Mouse (Mus musculus): ENCODE measurements around the gene Srpk2.
"Not testable (repeated sequence)": the region's sequence is repeated elsewhere in the genome, so short reads cannot be mapped to it uniquely, and the experiment has no call there.

Srpk2 gene

GRCm38 (mm10) chr5:23616270-23617103, 67.9 kb downstream of the Srpk2 start:
- peak; percentile 52 for DNase-seq (ENCODE audit: extremely low read depth, insufficient read length, low spot score)

GRCm38 (mm10) chr5:23615586-23616269, 68.7 kb downstream of the Srpk2 start:
- no peak for DNase-seq (ENCODE audit: extremely low read depth, insufficient read length, low spot score)

DNA sequence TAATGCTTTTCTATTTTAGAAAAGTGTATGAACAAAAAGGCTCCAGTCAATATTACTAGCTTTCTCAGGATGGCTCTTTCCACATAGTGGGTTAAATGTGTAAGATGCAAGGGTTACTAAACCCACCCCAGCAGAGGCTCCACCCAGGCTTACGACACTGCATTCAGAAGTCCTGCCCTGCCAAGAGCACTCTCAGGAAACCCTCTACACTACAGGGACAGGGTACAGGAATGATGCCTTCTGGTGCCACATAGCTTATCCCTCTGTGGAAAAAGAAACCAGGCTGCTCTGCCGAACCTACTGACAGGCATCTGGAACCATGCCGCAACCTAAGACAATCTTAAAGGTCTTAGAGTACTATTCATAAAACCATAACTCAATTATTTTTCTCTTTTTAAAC, 71.6 kb downstream of the Srpk2 start:
- DNase-seq (ENCODE audit: extremely low read depth, insufficient read length, low spot score): peak; percentile 21

DNA sequence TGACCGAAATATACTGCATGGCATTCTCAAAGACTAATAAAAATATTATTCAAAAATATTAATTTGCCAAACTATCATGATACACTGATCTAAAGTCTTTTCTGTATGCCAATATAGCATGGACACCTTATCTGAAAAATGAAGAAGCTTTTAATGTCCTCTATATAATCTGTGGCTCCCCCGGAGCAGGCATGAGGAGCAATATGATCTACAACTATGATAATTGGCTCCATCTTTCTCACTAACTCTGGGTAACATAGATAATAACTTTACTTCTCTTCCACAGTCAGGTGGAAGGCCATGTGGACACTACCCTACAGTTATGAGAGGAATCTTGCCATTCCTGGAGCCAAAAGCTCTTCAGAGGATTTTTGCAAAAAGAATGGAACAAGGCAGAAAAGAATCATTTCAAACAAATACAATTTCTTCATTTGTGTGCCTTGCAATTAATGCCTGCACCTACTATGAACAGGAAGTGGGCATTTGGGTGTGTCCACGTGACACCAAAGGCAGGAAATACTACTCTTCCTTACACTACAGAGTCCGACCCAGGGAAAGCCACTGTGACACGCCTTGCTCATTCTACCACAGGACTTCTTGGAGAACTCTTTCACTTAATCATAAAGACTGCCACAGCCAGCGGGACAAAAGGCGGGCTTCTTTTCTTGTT, 80.2 kb downstream of the Srpk2 start:
- no peak for DNase-seq (ENCODE audit: extremely low read depth, insufficient read length, low spot score)

GRCm38 (mm10) chr5:23599750-23600537, 84.5 kb downstream of the Srpk2 start:
- no peak for DNase-seq (ENCODE audit: extremely low read depth, insufficient read length, low spot score)

DNA sequence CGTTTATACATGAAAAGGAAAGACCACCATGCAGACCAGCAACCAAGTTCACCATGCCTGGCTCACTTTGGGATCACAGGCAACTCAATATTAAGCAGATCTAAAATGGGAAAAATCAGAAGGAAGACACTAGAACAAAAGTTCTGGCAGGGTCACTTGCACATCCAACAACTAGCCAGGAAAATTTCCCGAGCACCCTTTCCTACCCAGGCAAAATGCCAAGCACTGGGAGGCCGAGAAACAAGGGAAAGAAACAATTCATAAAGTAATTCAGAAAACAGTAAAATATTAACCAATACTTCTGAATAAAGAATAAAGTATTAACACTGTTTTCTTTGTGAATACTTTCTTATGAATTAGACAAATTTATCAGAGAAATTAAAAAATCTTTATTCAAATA, 85.2 kb downstream of the Srpk2 start:
- no peak for DNase-seq (ENCODE audit: extremely low read depth, insufficient read length, low spot score)

GRCm38 (mm10) chr5:23598491-23598890, 85.9 kb downstream of the Srpk2 start:
- no peak for DNase-seq (ENCODE audit: extremely low read depth, insufficient read length, low spot score)

GRCm38 (mm10) chr5:23597999-23598398, 86.4 kb downstream of the Srpk2 start:
- DNase-seq (ENCODE audit: extremely low read depth, insufficient read length, low spot score): no peak

DNA sequence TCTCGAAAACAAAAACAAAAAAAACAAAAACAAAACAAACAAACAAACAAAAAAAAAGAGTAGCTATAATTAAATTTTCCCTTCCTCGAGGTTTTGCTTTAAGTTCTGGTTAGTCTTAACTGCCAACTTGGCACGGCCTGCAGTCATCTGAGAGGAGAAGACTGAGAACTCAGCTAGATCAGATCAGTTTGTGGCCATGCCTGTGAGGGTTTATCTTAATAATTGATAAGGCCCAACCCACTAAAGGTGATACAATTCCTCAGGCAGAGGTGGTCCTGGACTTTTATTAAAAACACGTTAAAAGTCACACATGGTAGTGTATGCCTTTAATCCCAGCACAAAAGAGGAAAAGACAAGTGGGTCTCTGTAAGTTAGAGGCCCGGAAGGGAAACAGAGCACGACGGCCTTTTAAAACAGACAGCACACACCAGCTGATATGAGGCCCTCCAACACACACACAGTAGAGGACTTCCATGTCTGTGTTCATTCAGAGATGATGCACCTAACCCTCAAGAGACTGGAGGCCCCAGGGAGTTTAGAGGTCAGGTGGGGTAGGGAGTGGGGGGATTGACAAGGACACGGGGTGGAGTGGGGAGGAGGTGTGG, 87.1 kb downstream of the Srpk2 start:
- DNase-seq (ENCODE audit: extremely low read depth, insufficient read length, low spot score): no peak

DNA sequence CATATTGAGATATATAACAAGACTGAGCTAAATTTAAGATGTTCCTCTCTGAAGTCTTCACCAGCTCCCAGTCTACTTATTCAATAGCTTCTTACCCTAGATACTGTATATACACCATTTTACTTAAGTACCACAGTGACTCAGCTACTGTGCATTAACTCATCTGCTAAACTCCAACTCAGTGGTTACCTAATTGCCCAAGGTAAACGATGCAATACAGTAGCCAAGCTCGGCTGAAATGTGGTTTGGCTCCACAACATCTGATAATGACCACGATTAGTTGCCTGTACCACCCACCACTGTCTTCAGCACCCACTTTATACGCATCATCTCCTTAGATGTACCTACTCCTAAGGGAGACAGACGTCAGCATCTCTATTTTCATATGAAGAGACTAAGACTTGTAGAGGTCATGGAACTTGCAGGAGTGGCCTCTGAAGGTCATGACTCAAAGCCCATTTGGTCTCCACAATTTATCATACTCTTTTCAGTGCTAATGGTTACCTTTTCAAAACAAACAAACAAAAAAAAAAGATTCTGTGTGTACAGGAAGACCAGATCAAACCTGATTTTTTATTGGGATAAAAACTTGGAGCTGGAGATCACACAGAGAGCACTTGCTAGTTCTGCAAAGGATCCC, 88.0 kb downstream of the Srpk2 start:
- DNase-seq (ENCODE audit: extremely low read depth, insufficient read length, low spot score): no peak

GRCm38 (mm10) chr5:23590298-23590697, 94.1 kb downstream of the Srpk2 start:
- DNase-seq (ENCODE audit: extremely low read depth, insufficient read length, low spot score): not testable (repeated sequence)

- no peak for DNase-seq (ENCODE audit: extremely low read depth, insufficient read length, low spot score)
Measured at GRCm38 (mm10) chr5:23587614-23588013, 96.8 kb downstream of the Srpk2 start.

DNA sequence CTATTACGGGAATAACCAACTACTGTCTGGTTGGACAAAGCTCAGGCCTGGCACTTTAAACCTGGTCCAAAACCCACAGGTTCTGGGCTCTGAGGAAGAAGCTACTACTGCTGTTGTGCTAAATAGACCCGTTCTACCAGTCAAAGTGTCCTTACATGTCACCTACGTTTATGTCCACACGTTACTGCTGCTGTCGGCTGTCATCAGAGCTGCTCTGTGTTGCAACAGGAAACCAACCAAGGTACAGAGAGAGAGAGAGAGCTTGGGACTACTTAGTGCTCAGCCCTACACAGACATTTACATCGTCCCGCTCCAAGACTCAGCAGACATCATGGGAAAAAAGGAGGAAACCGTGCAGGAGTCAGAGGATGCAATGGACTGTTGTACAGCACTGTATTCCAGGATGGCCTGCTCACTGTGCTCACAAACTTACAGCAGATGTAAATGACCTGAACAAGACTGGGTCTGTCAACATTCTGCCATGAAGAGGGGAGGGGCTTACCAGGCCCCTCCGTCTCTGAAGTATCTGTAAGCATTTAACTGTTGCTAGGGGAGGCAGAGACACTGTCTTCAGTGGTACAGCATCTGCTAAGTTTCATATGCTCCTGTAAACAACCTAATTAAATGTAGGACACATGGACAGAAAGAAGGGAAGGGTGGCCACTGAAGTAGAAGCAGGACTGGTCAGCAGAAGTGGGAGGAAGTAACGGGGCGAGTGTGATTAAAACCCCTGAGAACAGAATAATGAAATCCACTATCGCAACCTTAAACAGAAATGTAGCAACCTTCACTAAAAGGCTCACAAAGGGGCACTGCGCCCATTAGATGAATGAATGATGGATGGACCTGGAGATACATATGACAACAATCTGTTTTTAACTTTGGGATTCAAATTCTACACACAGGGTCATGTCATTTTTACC, 97.6 kb downstream of the Srpk2 start:
- DNase-seq (ENCODE audit: extremely low read depth, insufficient read length, low spot score): no peak

GRCm38 (mm10) chr5:23581484-23582060, 102.8 kb downstream of the Srpk2 start:
- DNase-seq (ENCODE audit: extremely low read depth, insufficient read length, low spot score): peak; percentile 46

DNA sequence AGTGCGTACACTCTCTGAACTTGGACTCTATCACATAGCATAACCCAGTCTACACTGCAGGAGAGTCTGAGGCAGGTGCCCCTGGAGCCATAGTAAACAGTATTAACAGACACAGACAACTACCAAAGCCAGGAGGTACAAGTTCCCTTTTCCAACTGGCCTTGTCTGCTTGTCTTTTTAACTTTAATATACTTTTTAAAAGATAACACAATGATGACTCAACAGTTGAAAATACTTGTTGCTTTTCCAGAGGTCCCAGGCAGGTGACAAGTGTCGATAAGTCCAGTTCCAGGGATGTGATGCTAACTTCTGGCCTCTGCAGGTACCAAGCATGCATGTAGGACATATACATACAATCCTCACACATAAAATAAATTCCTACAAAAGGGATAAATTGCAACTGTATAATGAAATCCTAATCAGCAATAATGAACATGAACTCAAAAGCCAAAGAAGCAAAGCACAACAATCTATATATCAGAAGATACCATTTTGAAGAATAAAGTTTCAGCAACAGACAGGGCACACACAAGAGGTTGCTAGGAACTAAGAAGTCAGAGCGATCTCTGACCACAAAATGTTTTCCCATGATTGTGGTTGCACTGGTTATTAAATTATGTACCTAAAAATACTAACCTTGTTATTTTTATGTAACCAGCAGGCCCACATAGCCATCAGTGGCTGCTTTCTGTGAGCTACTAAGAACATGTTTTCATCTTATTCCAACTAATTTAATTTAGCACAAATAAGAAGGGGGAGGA, 105.1 kb downstream of the Srpk2 start:
- no peak for DNase-seq (ENCODE audit: extremely low read depth, insufficient read length, low spot score)

- no peak for DNase-seq (ENCODE audit: extremely low read depth, insufficient read length, low spot score)
Measured at GRCm38 (mm10) chr5:23578322-23578957, 106.0 kb downstream of the Srpk2 start.

DNA sequence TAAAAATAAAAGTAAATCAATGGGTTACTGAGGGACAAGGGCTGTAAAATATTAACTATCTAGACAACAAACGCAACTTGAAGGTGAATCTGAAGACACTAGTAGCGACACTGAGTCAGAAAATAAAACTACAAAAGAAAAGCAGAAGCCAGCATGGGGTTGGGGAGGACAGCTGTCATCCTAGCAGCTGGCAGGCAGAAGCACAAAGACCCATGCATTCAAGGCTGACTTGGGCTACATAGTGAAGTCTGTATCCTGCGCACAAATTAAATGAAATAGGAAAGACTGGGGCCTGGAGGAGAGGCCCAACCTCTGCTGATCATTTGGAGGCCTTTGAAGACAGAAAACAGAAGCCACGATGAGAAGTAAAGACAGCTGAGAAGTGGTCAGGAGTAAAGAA, 106.6 kb downstream of the Srpk2 start:
- DNase-seq (ENCODE audit: extremely low read depth, insufficient read length, low spot score): no peak

Measured in 3134 (cell line).